Mouse (Mus musculus): Measurements from ENCODE around the gene Dmpk.
A peak's percentile ranks its signal among the peaks of the same experiment; 100 is the strongest.
"Not testable (repeated sequence)": the region's sequence is repeated elsewhere in the genome, so short reads cannot be mapped to it uniquely, and the experiment has no call there.

Gene Dmpk

GRCm38 (mm10) chr7:19083701-19084100, at the start of gene Dmpk:
Gene Dmpk, plus strand, starts transcription at chr7:19083849.
- no peak for DNase-seq

GRCm38 (mm10) chr7:19044616-19045015, 39.0 kb upstream of the Dmpk start:
- no peak for DNase-seq

GRCm38 (mm10) chr7:19046286-19047069, 37.2 kb upstream of the Dmpk start:
- DNase-seq: no peak

- DNase-seq: no peak
Measured at GRCm38 (mm10) chr7:19048006-19048527, 35.6 kb upstream of the Dmpk start.

GRCm38 (mm10) chr7:19049252-19049651, 34.4 kb upstream of the Dmpk start:
- DNase-seq: no peak

GRCm38 (mm10) chr7:19050172-19050571, 33.5 kb upstream of the Dmpk start:
- DNase-seq: no peak

- peak; percentile 19 to 21 for DNase-seq
Measured at GRCm38 (mm10) chr7:19051161-19051560, 32.5 kb upstream of the Dmpk start.

- DNase-seq: no peak
Measured at GRCm38 (mm10) chr7:19052345-19053135, 31.1 kb upstream of the Dmpk start.

GRCm38 (mm10) chr7:19053136-19053532, 30.5 kb upstream of the Dmpk start:
- no peak for DNase-seq

GRCm38 (mm10) chr7:19054047-19054776, 29.4 kb upstream of the Dmpk start, which contains the start of gene Rsph6a:
Gene Rsph6a, plus strand, starts transcription at chr7:19054690.
- no peak for DNase-seq

GRCm38 (mm10) chr7:19054777-19055076, 28.9 kb upstream of the Dmpk start:
- no peak for DNase-seq

- DNase-seq: no peak
Measured at GRCm38 (mm10) chr7:19055108-19055507, 28.5 kb upstream of the Dmpk start.

GRCm38 (mm10) chr7:19057405-19057804, 26.2 kb upstream of the Dmpk start:
- no peak for DNase-seq

GRCm38 (mm10) chr7:19065896-19066295, 17.8 kb upstream of the Dmpk start:
- no peak for DNase-seq

GRCm38 (mm10) chr7:19067063-19067462, 16.6 kb upstream of the Dmpk start:
- DNase-seq: no peak

- no peak for DNase-seq
Measured at GRCm38 (mm10) chr7:19067935-19068334, 15.7 kb upstream of the Dmpk start.

- peak; percentile 64 to 69 for DNase-seq
Measured at GRCm38 (mm10) chr7:19068707-19069106, 14.9 kb upstream of the Dmpk start.

GRCm38 (mm10) chr7:19069500-19069899, 14.1 kb upstream of the Dmpk start:
- DNase-seq: no peak

- DNase-seq: not testable (repeated sequence)
Measured at GRCm38 (mm10) chr7:19071024-19071423, 12.6 kb upstream of the Dmpk start.

GRCm38 (mm10) chr7:19073504-19073903, 10.1 kb upstream of the Dmpk start:
- no peak for DNase-seq

GRCm38 (mm10) chr7:19074494-19074893, 9.2 kb upstream of the Dmpk start:
- DNase-seq: no peak

GRCm38 (mm10) chr7:19075231-19075630, 8.4 kb upstream of the Dmpk start:
- DNase-seq: no peak

Measured in lung, adult 18-20 months (tissue).